Mouse (Mus musculus): Measurements from ENCODE around the gene Topaz1.
"Not testable (repeated sequence)": the region's sequence is repeated elsewhere in the genome, so short reads cannot be mapped to it uniquely, and the experiment has no call there.

Topaz1 gene

DNA sequence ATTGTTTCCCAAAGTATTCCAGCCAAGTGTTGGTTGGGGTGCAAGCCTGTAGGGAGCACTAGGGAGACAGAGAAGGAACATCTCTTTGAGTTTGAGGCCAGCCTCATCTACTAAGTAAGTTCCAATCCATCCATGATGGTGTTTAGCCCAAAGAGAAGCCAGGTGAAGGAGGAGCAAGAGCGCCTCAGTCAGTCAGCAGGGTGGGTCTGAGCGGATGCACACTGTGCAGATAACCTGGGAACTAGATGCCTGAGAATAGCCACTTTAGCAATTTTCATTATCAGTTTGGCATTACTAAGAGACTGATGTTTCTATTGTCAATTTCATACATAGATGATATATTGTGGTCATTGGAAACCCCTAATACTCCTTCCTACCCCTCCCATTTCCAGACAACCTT, 67.6 kb downstream of the Topaz1 start:
- DNase-seq = no peak

DNA sequence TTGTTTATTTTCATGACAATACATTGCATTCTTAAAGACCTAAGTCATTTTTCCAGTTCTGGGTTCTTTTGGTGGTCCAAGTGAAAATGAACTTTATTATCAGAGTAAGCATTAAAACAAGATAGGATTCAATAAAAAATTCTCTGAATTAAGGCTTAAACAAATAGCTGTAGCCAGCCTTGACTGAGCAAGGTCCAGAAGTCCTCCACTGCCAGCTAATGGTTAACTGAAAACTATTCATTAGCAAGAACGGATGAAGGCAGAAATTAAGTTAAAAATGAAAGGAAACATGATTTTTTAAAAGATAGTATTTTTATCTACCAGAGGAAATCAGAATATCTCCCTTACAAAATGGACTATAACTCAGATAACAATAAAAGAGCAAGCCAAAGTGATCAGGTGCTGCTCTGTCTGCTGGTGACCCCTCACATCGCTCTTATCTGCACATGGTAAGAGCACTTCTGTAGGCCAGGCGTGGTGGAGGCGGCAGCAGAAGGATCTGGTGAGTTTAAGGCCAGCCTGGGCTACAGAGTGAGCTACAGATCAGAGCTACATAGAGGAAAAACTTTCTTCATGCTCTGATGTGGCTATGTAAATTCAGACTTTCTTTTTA, 68.2 kb downstream of the Topaz1 start:
- DNase-seq = peak; percentile 16

DNA sequence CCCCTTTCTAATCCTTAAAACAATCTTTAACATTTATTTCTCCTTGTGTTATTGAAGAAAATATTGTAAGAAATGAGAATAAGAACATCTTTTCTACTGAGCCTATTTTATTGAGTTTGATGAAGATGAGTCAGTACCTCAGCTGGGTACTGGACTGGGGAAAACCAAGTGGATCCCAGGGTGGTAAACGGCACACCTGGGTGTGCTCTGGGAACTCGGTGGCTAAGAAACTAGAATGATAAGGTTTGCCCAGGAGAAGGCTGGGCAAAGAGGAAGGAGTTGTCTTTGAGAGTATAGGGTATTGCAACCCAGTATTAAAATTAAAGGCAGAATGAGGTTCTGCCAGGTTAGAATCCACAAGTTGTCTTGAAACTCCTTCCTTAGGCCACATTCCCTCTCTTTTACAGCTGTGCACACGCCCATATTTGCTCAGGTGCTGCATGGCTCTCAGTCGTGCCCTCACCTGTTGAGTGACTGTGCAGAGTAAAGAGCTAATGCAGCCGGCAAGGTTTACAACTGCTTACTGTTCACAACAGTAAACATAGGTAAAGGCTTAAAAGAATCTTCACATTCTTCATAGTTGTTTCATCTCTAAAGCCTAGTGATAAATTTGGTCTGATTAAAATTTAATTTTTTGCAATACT, 76.3 kb downstream of the Topaz1 start:
- no peak for DNase-seq

DNA sequence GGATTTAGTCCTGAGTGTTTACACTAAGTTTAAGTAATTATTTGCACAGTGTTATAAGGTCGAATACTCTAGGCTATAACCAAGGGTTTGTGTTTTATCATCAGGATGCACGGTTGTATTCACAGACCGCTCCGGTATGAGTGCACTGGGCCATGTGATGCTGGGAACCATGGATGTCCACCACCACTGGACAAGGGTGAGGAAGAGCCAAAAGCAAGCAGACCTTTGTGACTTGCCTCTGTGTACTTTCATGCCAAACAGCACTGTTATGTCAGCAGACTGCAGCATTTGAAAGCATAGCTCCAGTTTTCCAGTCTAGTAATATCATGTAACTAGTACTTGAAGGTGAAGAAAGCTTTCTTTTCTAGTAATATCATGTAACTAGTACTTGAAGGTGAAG, 79.6 kb downstream of the Topaz1 start:
- no peak for DNase-seq

DNA sequence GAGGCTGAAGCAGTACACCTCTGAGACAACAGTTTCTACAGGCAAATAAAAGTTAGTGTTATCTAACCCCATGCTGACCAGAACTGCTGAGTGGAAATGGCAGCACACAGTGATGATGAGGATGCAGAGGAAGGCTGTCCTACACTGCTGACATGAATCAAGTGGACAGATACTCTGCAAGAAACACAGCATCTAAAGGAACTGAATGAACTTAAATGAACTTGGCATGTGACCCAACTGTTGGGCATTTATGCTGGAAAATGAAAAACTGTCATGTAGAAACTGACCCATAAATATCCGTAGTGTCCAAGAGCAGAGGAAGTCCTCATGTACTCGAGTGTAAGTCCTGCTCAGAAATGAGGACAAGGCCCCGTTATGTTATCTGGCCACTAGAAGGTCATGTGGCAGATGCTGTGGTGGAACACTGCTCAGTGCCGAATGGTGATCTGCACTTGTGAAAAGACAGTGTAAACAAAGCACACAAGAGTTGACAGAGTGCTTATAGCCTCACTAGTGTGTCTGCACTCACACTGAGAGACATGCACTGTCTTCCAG, 82.8 kb downstream of the Topaz1 start:
- no peak for DNase-seq

DNA sequence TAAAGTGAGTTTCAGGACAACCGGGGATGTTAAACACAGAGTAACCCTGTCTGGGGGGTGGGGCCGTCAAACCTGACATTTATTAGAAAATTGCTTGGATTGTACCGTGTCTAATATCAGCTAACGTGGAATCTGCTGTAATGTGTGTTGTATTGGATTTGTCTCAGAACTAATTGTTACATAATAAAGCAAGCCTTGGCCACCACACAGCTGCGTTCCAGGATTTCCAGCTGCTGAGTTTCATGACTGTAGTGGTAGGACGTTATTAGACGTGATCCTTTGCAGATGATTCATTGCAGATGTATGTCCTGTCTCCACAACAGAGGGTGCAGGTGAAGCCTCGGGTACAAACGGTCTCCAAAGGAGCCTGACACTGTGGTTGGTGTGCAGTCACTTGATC, 89.0 kb downstream of the Topaz1 start:
- DNase-seq = no peak

DNA sequence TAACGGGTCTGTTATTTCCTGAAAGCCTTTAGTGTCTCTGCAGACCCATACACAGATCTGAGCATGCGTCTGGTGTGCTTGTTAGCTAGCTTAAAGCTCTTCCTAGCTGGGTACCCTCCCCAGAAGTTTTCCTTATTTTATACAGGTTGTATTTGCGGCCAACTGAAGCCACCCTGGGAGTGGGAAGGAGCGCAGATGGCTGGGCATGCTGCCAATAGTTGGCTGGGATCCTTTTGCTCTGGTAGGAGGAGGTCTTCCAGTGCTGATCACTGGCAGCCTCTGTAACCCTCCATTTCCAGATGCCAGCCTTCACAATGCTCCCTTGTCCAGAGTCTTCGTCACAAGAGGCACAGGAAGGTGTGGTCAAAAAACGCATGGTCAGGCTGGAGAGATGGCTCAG, 89.6 kb downstream of the Topaz1 start:
- peak; percentile 71 for DNase-seq

DNA sequence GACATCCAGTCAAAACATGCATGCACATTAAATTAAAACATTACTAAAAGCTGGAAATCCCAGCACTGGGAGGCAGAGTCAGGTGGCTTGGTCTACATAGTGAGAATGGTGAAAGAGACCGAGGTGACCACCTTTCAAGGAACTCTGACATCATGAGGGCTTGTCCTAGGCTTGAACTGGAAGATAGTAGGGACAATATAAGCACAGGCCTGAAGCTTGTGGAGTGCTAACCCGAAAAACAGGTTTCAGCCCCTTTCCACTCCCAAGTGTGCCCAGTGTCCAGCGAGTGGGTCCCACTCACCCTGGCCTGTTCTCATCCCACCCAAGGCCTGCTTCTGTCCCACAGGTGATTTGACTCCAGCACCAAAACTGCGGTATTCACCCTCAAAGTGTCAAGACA, 90.1 kb downstream of the Topaz1 start:
- DNase-seq = no peak

DNA sequence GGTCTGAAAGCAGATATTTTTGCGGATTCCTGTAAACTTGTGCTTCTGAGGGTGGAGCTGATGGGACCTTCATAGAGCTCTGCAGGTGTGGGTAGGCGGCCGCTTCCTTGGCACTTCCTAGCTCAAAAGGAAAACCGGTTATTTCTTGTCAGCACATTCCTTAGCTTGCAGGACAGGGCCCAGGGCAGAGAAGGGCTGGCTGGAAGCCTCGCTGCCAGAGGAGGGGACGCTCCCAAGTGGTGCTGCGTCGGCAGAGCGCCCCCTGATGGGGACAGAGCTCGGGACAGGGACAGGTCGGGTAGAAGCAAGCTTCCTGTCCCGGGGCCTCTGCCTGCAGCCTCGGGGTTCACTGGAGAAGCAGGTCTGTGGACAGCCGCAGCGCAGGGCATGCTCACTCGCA, 90.5 kb downstream of the Topaz1 start:
- DNase-seq = peak; percentile 76

DNA sequence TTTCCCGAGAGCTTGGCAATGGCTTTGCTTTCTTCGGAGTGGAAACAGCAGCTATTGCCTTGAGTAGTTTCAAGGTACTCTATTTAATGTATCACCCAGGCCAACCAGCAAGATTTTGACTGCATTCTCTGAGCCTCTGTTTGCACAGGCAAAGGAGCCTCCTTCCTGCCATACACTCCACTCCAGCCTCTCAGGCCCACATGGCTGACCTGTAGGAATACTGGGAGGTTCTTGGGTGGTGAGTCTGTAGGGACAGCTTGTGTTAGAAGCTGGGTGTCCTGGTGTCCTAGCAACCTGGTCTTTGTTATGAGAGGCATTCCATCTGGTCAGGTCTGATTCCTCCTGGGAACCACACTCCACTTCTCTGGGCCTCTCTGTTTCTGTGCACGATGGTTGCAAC, 96.6 kb downstream of the Topaz1 start, which contains the start of gene Gm35549:
TSS of gene Gm35549 (minus strand) at position 276 of the 400 bp plus-strand sequence.
- DNase-seq = no peak

DNA sequence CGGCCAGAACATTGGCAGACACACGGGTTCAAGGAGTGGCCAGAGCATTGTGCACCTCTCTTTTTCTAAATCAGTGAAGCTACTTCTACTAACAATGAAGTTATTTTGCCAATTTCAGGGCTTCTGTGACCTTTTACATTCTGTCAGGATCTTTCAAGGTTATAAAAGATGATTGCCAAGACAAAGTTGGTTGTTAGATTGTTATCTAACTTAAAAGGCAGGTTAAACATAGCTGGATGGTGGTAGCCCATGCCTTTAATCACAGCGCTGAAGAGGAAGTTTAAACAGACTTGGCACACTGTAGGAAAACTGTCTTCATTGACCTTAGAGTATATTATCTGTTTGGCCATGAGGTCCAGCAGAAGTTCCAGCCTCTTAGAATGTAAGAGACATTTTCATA, 98.5 kb downstream of the Topaz1 start:
- DNase-seq = no peak

DNA sequence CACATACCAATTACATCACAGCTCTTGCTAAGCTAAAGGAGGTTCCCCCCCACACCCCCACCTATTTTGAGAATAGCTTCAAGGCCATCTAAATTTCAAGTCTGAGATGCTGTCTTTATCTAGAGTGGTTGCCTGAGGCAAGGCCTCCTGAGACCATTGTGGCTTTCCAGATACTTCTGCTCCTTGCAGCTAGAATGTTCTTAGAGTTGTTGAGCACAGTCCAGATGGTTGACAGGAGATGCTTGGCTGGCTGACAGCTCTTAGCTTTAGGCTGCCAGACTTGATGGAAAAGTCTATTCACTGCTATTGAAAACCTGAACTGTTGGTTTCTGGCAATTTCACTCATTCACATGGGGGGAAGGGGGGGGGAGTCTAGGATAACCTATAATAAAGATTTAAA, 99.0 kb downstream of the Topaz1 start:
- DNase-seq = peak; percentile 45

DNA sequence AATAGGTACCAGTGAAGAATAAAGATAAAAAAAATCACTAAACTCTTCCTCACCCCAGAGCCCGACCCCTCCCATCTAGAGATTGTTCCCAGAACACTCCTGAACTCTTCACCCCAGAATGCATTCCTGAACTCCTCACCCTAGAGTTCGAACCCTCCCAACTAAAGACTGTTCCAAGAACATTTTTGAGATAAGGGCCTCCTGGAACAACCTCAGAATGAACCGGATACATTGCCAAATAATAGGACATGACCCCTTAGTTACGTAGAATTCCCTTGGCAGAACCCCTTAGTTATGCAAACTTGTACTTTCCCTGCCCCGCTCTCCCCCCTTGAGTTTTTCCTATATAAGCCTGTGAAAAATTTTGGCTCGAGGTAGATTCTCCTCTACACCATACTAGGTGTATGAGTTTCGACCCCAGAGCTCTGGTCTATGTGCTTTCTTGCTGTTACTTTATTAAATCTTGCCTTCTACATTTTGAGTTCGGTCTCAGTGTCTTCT, 100.7 kb downstream of the Topaz1 start:
- DNase-seq = not testable (repeated sequence)
